Mouse (Mus musculus) embryo, embryonic 11 days (tissue): ENCODE measurements at regions not wholly inside any gene's neighbourhood (a gene's known extent, or its start where the extent isn't known, plus 50 kb on each side); places are given as distances from the start of the nearest gene placed in this dataset.

ENCODE experiments used
- DNase-seq: peaks from one replicate; pipeline ENCODE4 v3.0.0-alpha.2; 2015

DNA sequence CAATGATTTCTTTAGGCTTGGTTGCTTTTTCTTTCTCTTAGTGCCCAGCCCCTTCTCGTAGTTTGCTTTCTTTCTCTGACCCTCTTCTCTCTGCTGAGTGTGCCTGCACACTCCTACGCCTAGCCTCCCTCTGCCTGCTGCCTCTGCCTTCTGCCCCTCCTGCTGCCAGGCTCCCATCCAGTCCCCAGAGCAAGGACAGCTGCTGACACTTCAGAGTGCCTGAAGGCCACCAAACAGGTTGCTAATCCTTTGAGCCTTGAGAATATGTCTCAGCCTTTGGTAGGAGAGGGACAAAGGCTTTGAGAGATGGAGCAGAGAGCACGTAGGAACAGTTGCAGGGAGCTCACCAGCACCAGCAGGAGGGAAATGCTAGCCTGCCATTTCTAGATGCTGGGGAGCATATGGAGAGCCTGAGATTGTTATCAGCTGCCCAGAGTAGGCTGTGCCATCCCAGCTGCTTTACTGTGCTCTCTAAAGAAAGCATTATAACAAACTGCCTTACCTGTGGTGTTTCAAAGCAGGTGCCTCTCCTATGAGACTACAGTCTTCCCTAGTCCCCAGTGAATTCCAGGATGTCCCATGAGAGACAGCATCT lies 103.0 kb upstream of the Arrdc4 start:
- DNase-seq = no peak

GRCm38 (mm10) chr7:68844606-68845005 lies 95.6 kb upstream of the Arrdc4 start:
- DNase-seq = no peak

- peak; percentile 37 for DNase-seq
Measured at GRCm38 (mm10) chr7:68843374-68843773, 94.3 kb upstream of the Arrdc4 start.

DNA sequence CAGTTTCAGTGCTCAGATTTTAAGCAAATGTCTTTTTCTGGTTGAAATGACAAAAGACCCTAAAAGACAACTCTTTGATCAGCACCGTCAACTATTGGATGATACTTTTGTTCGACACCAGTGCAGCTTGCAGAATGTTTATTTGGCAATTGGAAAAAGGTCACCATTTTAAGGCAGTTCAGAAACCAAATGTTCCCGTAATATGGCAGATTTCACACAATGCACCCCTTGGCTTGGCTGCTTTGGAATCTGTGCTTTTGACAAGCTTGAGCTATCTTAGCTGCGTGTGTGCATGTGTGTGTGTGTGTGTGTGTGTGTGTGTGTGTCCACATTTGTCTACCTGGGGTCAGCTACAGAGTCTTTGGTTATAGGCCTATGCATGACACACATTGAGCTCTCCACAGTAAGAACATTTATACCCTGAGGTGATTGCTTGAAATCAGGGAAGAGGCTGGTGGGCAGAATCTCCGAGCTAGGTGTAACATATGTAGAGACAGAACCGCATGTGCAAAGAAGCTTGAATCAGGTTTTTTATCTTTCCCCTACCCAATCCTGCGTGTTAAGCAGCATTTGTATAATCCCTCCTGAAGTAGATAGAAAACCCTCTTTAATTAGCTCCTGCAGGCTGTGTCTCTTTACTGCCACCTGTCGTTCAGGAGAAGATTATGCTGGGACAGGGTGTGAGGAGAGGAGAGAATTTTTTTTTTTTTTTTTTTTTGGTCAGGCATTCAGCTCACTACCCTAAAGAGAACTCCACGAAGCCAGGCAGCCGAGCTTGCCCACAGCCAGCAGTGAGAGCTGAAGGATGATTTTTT lies 85.1 kb upstream of the Arrdc4 start:
- peak; percentile 55 for DNase-seq

- DNase-seq = no peak
Measured at GRCm38 (mm10) chr7:68833517-68833916, 84.5 kb upstream of the Arrdc4 start.

DNA sequence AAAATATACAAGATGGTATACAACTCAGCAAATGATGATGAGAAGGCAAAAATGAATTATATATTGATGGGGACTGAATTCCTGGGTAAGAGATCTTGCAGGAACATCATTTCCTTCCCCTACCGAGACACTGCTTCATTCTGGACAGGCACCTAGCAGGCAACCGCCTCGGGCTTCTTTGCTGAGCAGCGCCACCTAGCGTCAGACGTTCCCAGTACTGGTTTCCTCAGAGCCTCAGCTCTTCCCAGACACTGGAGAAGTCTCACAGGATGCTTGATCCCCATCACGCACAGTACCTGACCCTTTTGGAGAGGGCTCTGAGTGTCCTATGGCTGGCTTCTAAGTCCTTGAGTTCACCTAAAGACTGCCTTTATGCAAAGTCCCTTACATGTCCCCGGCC lies 80.8 kb upstream of the Arrdc4 start:
- DNase-seq = peak; percentile 89

GRCm38 (mm10) chr7:68824399-68824798 lies 75.4 kb upstream of the Arrdc4 start:
- DNase-seq = no peak

DNA sequence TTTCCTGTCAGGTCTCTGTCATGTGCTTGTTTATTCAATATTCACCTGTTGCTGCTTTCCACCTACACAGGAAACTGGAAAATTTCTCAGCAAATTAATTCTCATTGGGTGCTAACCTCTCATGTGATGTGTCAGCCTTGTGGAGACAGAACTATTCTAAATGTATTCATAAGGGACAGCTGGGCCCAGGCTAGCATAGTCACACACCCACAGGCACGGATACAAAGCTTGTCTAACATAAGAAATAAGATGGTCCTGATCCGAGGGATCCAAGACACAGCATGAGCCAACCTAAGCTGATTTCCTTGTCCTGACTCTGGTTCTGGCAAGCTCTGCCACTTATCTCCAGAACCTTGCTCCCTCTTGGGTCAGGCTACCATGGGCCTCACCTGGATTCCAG lies 74.6 kb upstream of the Arrdc4 start:
- DNase-seq = no peak

DNA sequence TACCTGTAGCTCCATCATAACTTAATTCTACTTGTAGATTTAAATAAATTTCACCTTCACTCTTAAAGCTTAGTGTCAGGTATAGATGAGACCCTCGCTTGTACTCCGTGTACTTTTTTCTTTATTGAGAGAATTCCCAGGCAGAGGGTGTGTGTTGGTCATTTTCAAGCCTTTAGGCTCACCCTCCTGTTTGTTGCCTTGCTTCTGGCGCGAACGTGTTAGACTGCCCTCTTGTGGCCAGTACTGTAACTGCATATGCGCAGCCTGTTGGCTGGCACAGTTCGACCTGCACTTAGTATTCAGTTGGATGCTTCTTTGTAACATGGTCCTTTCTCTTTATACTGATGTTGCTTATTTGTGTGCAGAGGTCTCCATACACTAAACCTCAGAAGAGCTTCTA lies 74.1 kb upstream of the Arrdc4 start:
- DNase-seq = peak; percentile 75

- no peak for DNase-seq
Measured at GRCm38 (mm10) chr7:68814823-68815666, 66.0 kb upstream of the Arrdc4 start.

GRCm38 (mm10) chr7:68809782-68810181 lies 60.7 kb upstream of the Arrdc4 start:
- peak; percentile 37 for DNase-seq
